Mouse (Mus musculus) MEL (cell line): Measurements from ENCODE around the gene Parp9. TPM values are rescaled to one million over a fixed set of nuclear protein-coding genes. Genes with fewer than 3 reads are reported as not detected.
"Not testable (repeated sequence)": the region's sequence is repeated elsewhere in the genome, so short reads cannot be mapped to it uniquely, and the experiment has no call there.

Source experiments
- DNase-seq: peaks from one replicate; pipeline ENCODE4 v3.0.0; 2011; ENCODE audit warnings: low read depth, low spot score
- H3K27ac ChIP-seq: 2 replicates; pipeline ENCODE4 v1.5.1; 2012; ENCODE audit warnings: low read depth, mild to moderate bottlenecking, control low read depth, low read length, moderate library complexity; ENCODE audit not compliant: control insufficient read depth
- H3K27me3 ChIP-seq, 2 experiments: fragments of 150-350 bp in 1 of 2; sonication (generic) in 1 of 2; 2 replicates each; pipeline ENCODE4 v1.6.1; 2012; ENCODE audit warnings: low read length in 2 of 2, mild to moderate bottlenecking in 2 of 2, improper control_type of control experiment in 1 of 2, moderate library complexity in 1 of 2; ENCODE audit not compliant: insufficient read depth in 2 of 2, control insufficient read depth in 1 of 2
- H3K36me3 ChIP-seq, 2 experiments: 2 replicates each; pipeline ENCODE4 v1.6.1; 2012 to 2014; ENCODE audit warnings: low read length in 2 of 2, improper control_type of control experiment in 1 of 2, inconsistent platforms in 1 of 2, mild to moderate bottlenecking in 1 of 2; ENCODE audit not compliant: insufficient read depth in 2 of 2, control insufficient read depth in 1 of 2
- H3K4me1 ChIP-seq, 2 experiments: fragments of 150-350 bp in 1 of 2; sonication (generic) in 1 of 2; 2 replicates each; pipeline ENCODE4 v1.6.1; 2012; ENCODE audit warnings: low read length in 2 of 2, improper control_type of control experiment in 1 of 2, mild to moderate bottlenecking in 1 of 2; ENCODE audit not compliant: insufficient read depth in 2 of 2, control insufficient read depth in 1 of 2
- H3K4me3 ChIP-seq, 2 experiments: fragments of 150-350 bp in 1 of 2; sonication (generic) in 1 of 2; 2 replicates each; pipeline ENCODE4 v1.5.1; 2012; ENCODE audit warnings: low read depth in 2 of 2, low read length in 2 of 2, mild to moderate bottlenecking in 2 of 2, moderate library complexity in 2 of 2, control low read depth in 1 of 2, improper control_type of control experiment in 1 of 2; ENCODE audit not compliant: control insufficient read depth in 1 of 2, insufficient read depth in 1 of 2
- H3K79me2 ChIP-seq: 2 replicates; pipeline ENCODE4 v1.6.1; 2012; ENCODE audit warnings: mild to moderate bottlenecking, low read length, moderate library complexity; ENCODE audit not compliant: control insufficient read depth, poor library complexity, insufficient read depth
- H3K9ac ChIP-seq: 2 replicates; pipeline ENCODE4 v1.6.1; 2012; ENCODE audit warnings: low read depth, mild to moderate bottlenecking, control low read depth, low read length, moderate library complexity; ENCODE audit not compliant: control insufficient read depth, poor library complexity, severe bottlenecking
- H3K9me3 ChIP-seq: fragments of 150-350 bp; sonication (generic); replicated peaks from 2 replicates; pipeline ENCODE4 v1.6.1; 2012; ENCODE audit warnings: mild to moderate bottlenecking, low read length, improper control_type of control experiment, moderate library complexity; ENCODE audit not compliant: insufficient read depth
- CHD1 ChIP-seq: IDR thresholded peaks from 2 replicates; pipeline ENCODE4 v1.6.1; 2012; ENCODE audit warnings: low read depth, mild to moderate bottlenecking, inconsistent platforms, low read length, improper control_type of control experiment
- CTCF ChIP-seq, 3 experiments: IDR thresholded peaks in 2 of 3; conservative IDR thresholded peaks in 1 of 3; 2 replicates each; pipeline ENCODE4 v1.5.1; 2011 to 2012; ENCODE audit warnings: low read length in 3 of 3, low read depth in 2 of 3, mild to moderate bottlenecking in 2 of 3, improper control_type of control experiment in 1 of 3, inconsistent platforms in 1 of 3, mixed read lengths in 1 of 3, moderate library complexity in 1 of 3; ENCODE audit not compliant: control insufficient read depth in 1 of 3, insufficient read depth in 1 of 3, poor library complexity in 1 of 3, severe bottlenecking in 1 of 3
- EP300 ChIP-seq, 2 experiments: IDR thresholded peaks; 2 replicates each; pipeline ENCODE4 v1.6.1; 2011; ENCODE audit warnings: improper control_type of control experiment in 2 of 2, low read length in 2 of 2, low read depth in 1 of 2, mild to moderate bottlenecking in 1 of 2
- ETS1 ChIP-seq: IDR thresholded peaks from 2 replicates; pipeline ENCODE4 v1.6.1; 2012; ENCODE audit warnings: low read depth, mild to moderate bottlenecking, inconsistent platforms, low read length, improper control_type of control experiment, moderate library complexity
- GABPA ChIP-seq: IDR thresholded peaks from 2 replicates; pipeline ENCODE4 v1.6.1; 2012; ENCODE audit warnings: low read depth, mild to moderate bottlenecking, inconsistent platforms, low read length, improper control_type of control experiment, moderate library complexity
- HCFC1 ChIP-seq: IDR thresholded peaks from 2 replicates; pipeline ENCODE4 v1.6.1; 2012; ENCODE audit warnings: low read depth, mild to moderate bottlenecking, inconsistent platforms, low read length, improper control_type of control experiment, moderate library complexity
- JUND ChIP-seq: IDR thresholded peaks from 2 replicates; pipeline ENCODE4 v1.6.1; 2011; ENCODE audit warnings: low read depth, mild to moderate bottlenecking, improper control_type of control experiment, low read length
- KAT2A ChIP-seq: conservative IDR thresholded peaks from 2 replicates; pipeline ENCODE4 v1.6.1; 2012; ENCODE audit warnings: low read depth, low read length, improper control_type of control experiment, inconsistent platforms
- MAZ ChIP-seq: IDR thresholded peaks from 2 replicates; pipeline ENCODE4 v1.6.1; 2012; ENCODE audit warnings: low read depth, mild to moderate bottlenecking, inconsistent platforms, low read length, improper control_type of control experiment
- MEF2A ChIP-seq: IDR thresholded peaks from 2 replicates; pipeline ENCODE4 v1.6.1; 2014; ENCODE audit warnings: low read depth, mild to moderate bottlenecking, inconsistent platforms, low read length, improper control_type of control experiment; ENCODE audit not compliant: poor library complexity, insufficient replicate concordance, severe bottlenecking; ENCODE audit errors: extremely low read depth
- MXI1 ChIP-seq: IDR thresholded peaks from 2 replicates; pipeline ENCODE4 v1.6.1; 2011; ENCODE audit warnings: mild to moderate bottlenecking, low read depth, low read length, improper control_type of control experiment
- MYC ChIP-seq: IDR thresholded peaks from 2 replicates; pipeline ENCODE4 v1.6.1; 2011; ENCODE audit warnings: low read depth, mild to moderate bottlenecking, low read length, improper control_type of control experiment, moderate library complexity
- NELFE ChIP-seq: IDR thresholded peaks from 2 replicates; pipeline ENCODE4 v1.6.1; 2011; ENCODE audit warnings: low read depth, low read length, improper control_type of control experiment
- POLR2AphosphoS2 ChIP-seq: IDR thresholded peaks from 2 replicates; pipeline ENCODE4 v1.6.1; 2011; ENCODE audit warnings: low read length, improper control_type of control experiment
- POLR2AphosphoS5 ChIP-seq: IDR thresholded peaks from 2 replicates; pipeline ENCODE4 v1.6.1; 2012; ENCODE audit warnings: low read depth, borderline replicate concordance, mild to moderate bottlenecking, inconsistent platforms, low read length, moderate library complexity, mixed read lengths
- RAD21 ChIP-seq: IDR thresholded peaks from 2 replicates; pipeline ENCODE4 v1.6.1; 2011; ENCODE audit warnings: mild to moderate bottlenecking, low read depth, low read length, improper control_type of control experiment
- RCOR1 ChIP-seq: IDR thresholded peaks from 2 replicates; pipeline ENCODE4 v1.6.1; 2012; ENCODE audit warnings: low read depth, mild to moderate bottlenecking, inconsistent platforms, low read length, improper control_type of control experiment
- SIN3A ChIP-seq: IDR thresholded peaks from 2 replicates; pipeline ENCODE4 v1.6.1; 2012; ENCODE audit warnings: low read length, improper control_type of control experiment, inconsistent platforms
- SMC3 ChIP-seq: IDR thresholded peaks from 2 replicates; pipeline ENCODE4 v1.6.1; 2011; ENCODE audit warnings: low read depth, low read length, improper control_type of control experiment
- TAL1 ChIP-seq: IDR thresholded peaks from 2 replicates; pipeline ENCODE4 v1.6.1; 2012; ENCODE audit warnings: mild to moderate bottlenecking, inconsistent platforms, low read length, moderate library complexity, mixed read lengths
- TBP ChIP-seq: IDR thresholded peaks from 2 replicates; pipeline ENCODE4 v1.8.0; 2011; ENCODE audit warnings: low read depth, low read length, improper control_type of control experiment
- UBTF ChIP-seq: IDR thresholded peaks from 2 replicates; pipeline ENCODE4 v1.6.1; 2012; ENCODE audit warnings: low read depth, mild to moderate bottlenecking, inconsistent platforms, low read length, improper control_type of control experiment, moderate library complexity, borderline replicate concordance; ENCODE audit not compliant: insufficient read depth
- USF2 ChIP-seq, 2 experiments: IDR thresholded peaks; 2 replicates each; pipeline ENCODE4 v1.6.1; 2011 to 2012; ENCODE audit warnings: improper control_type of control experiment in 2 of 2, low read length in 2 of 2, borderline replicate concordance in 1 of 2, inconsistent platforms in 1 of 2, low read depth in 1 of 2, mild to moderate bottlenecking in 1 of 2; ENCODE audit not compliant: insufficient read depth in 1 of 2
- ZKSCAN1 ChIP-seq: IDR thresholded peaks from 2 replicates; pipeline ENCODE4 v1.6.1; 2012; ENCODE audit warnings: low read depth, mild to moderate bottlenecking, inconsistent platforms, low read length, improper control_type of control experiment, moderate library complexity
- ZMIZ1 ChIP-seq: IDR thresholded peaks from 2 replicates; pipeline ENCODE4 v1.6.1; 2012; ENCODE audit warnings: low read depth, mild to moderate bottlenecking, inconsistent platforms, low read length, improper control_type of control experiment, moderate library complexity
- ZNF384 ChIP-seq: IDR thresholded peaks from 2 replicates; pipeline ENCODE4 v1.6.1; 2012; ENCODE audit warnings: low read depth, mild to moderate bottlenecking, inconsistent platforms, low read length, improper control_type of control experiment
- polyA plus RNA-seq, 2 experiments: library from polyadenylated mRNA; stranded (reverse) in 1 of 2; unstranded in 1 of 2; fragments of >175 nt in 1 of 2; fragments of >200 nt in 1 of 2; gene quantifications; 2 replicates each; pipeline versions ENCODE4 v1.2.1 to v1.2.4; 2012; ENCODE audit warnings: low replicate concordance in 2 of 2, low read depth in 1 of 2; ENCODE audit not compliant: insufficient read length in 2 of 2, insufficient read depth in 1 of 2, missing spikeins in 1 of 2
- total RNA-seq: library from RNA; depleted of rRNA; stranded (reverse); fragments of 300-350 nt; gene quantifications from 2 replicates; pipeline ENCODE4 v1.2.3, GENCODE M21; 2012

Parp9 gene
- total and polyA plus RNA-seq, 3 experiments = 3.4 to 5.3 TPM; not detected in 1

- no peak for DNase-seq
- H3K79me2 ChIP-seq = peaks cover 70% of the 10 kb centered on the region
- no peaks in the 10 kb centered on the region for H3K9me3 ChIP-seq
- H3K4me1 ChIP-seq = peaks cover 3 to 9% of the 10 kb centered on the region in 2 experiments
- H3K4me3 ChIP-seq = no peak overlapping the region
- no peak overlapping the region for H3K27ac ChIP-seq
- H3K9ac ChIP-seq = no peak overlapping the region
- TF ChIP-seq TAL1 (no peak), TBP (no peak), MEF2A (no peak), SMC3 (no peak), ETS1 (no peak), JUND (no peak), ZMIZ1 (no peak), ZNF384 (no peak), POLR2AphosphoS5 (no peak), NELFE (no peak), EP300 (IDR thresholded peaks at IDR 0.05; ENCODE audit: low read depth in 1 of 2, low read length in 2 of 2) (no peak), MYC (no peak), RCOR1 (no peak)
- H3K36me3 ChIP-seq = peaks cover 2 to 16% of the 10 kb centered on the region in 2 experiments; a peak in 3 of 4 replicates
- no peaks in the 10 kb centered on the region for H3K27me3 ChIP-seq
Observed at GRCm38 (mm10) chr16:35992391-35992790, 54.1 kb downstream of the Parp9 start.

GRCm38 (mm10) chr16:35993316-35993715 lies 55.0 kb downstream of the Parp9 start:
- no peak for DNase-seq
- no peak for TF ChIP-seq ZMIZ1
- TF ChIP-seq ZKSCAN1 = no peak
- TF ChIP-seq GABPA = no peak
- no peak for TF ChIP-seq USF2 (IDR thresholded peaks at IDR 0.05; ENCODE audit: borderline replicate concordance in 1 of 2, insufficient read depth in 1 of 2, low read depth in 1 of 2, low read length in 2 of 2)
- no peak for TF ChIP-seq POLR2AphosphoS2
- no peak for TF ChIP-seq MAZ
- no peak for TF ChIP-seq CHD1
- no peak for TF ChIP-seq SIN3A
- no peak for TF ChIP-seq RAD21
- no peak for TF ChIP-seq UBTF
- TF ChIP-seq TAL1 = no peak
- TF ChIP-seq SMC3 = no peak
- TF ChIP-seq ZNF384 = no peak
- no peak for TF ChIP-seq MXI1
- no peak for TF ChIP-seq JUND
- TF ChIP-seq KAT2A = no peak
- TF ChIP-seq HCFC1 = no peak
- TF ChIP-seq CTCF (IDR thresholded peaks at IDR 0.05 in 2 of 3, conservative IDR thresholded peaks at IDR 0.05 in 1 of 3; ENCODE audit: control insufficient read depth in 1 of 3, insufficient read depth in 1 of 3, low read depth in 2 of 3, low read length in 3 of 3, poor library complexity in 1 of 3, severe bottlenecking in 1 of 3) = no peak
- no peak for TF ChIP-seq NELFE
- TF ChIP-seq, all 39 proteins: peak for 0
- H3K27ac ChIP-seq = no peak overlapping the region
- no peak overlapping the region for H3K9ac ChIP-seq
- no peaks in the 10 kb centered on the region for H3K9me3 ChIP-seq
- H3K36me3 ChIP-seq = peaks cover 2 to 10% of the 10 kb centered on the region in 2 experiments; a peak in 3 of 4 replicates
- no peak overlapping the region for H3K4me3 ChIP-seq
- H3K27me3 ChIP-seq = no peaks in the 10 kb centered on the region
- peaks cover 71% of the 10 kb centered on the region for H3K79me2 ChIP-seq
- peaks cover 0 to 4% of the 10 kb centered on the region in 2 experiments; a peak in 2 of 4 replicates for H3K4me1 ChIP-seq

GRCm38 (mm10) chr16:35998852-35999251 lies 60.6 kb downstream of the Parp9 start:
- H3K27ac ChIP-seq, DNase-seq, H3K9ac ChIP-seq, H3K27me3 ChIP-seq, H3K4me3 ChIP-seq, H3K9me3 ChIP-seq, H3K4me1 ChIP-seq: not testable (repeated sequence)
- peaks cover 34% of the 10 kb centered on the region for H3K79me2 ChIP-seq
- peaks cover 1 to 13% of the 10 kb centered on the region in 2 experiments for H3K36me3 ChIP-seq
